Mouse (Mus musculus): ENCODE data around the gene Slc25a39. TPM values are rescaled to one million over a fixed set of nuclear protein-coding genes. Genes with fewer than 3 reads are reported as not detected.

Gene Slc25a39
- polyA plus RNA-seq, 1 experiment from 2014 or later, result 173 TPM

DNA sequence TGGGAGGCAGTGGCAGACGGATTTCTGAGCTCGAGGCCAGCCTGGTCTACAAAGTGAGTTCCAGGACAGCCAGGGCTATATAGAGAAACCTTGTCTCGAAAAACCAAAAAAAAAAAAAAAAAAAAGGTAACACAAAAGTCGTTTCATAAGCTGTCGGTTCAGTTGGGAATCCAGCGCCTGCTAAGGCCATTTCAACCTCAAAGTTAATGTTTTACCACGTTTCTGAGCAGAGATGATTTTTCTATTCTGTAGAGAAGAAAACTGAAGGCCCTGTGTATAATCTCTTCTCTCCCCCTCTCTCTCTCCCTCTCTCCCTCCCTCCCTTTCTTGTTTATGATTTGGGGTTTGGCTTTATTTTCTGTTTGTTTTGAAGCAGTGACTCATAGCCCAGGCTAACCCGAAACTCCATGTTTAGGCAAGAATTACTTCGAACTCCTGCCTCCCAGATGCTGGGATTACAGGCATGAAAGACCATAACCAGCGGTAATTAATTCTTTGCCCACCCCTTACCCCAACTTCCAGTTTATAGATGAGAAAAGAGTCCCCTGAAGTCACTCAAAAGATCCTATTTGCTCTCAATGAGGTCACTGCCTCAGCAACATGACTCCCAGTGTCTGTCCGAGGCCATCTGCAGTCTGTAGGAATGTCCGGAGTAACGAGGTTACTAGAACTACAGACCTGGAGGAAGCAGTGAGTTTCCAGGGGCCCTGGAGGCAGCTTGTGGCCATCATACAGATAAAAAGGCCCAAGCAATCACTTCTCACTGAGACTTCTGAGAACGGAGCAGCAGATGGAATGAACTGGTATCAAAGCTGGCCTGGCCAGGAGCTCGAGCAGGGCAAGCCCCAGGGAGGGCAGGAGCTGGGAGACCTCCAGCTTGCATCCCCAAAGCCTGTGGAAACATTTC lies 1.4 kb upstream of the Slc25a39 start:
- WGBS, result 47% methylated on average over 15 of the region's 15 CpGs
- Histone ChIP-seq H3K4me1 (peaks cover 34% of the 10 kb centered on the region), H3K9ac (replicated peaks) (0 out of 2 replicates have a peak overlapping the region, but pooled peaks have one; percentile 34)

DNA sequence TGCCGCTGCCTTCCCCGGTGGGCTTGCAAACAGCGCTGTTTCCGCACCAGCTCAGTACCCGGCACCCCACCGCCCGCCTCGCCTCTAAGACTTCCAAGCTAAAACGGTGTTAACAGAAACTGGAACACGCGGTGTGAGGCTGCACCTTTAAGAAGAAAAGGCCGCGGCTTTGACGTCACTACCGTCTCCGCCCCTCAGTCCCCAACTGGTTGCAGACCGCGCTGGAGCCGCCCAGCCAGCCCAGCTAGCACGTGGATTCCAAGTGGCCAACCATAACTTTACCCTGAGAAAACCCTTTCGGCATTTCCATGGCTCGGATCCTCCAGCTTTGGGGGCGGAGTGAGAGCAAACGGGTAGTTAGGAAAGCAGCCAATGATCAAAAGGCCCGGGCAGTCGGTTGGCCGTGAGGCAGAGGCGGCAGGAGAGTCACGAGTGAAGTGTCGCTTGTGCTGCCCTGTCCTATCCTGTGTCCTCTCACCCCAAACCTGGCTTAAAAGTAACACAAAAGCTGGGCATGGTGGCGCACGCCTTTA lies 664 bp upstream of the Slc25a39 start:
- peak; percentile 83 for ATAC-seq (ENCODE audit: low FRiP score, low read depth)
- WGBS, result under 1% methylated on average over 32 of the region's 32 CpGs
- H3K27ac ChIP-seq (replicated peaks), result peak overlapping the region; percentile 85
- H3K4me3 ChIP-seq, result peak overlapping the region; percentile 83
- H3K36me3 ChIP-seq, result peaks cover 13% of the 10 kb centered on the region
- peak overlapping the region; percentile 90 for H3K4me2 ChIP-seq (replicated peaks)
- H3K9ac ChIP-seq (replicated peaks), result peak overlapping the region; percentile 34; the same call in 1 of the 2 replicates
- H3K4me1 ChIP-seq, result peaks cover 34% of the 10 kb centered on the region
- H3K9me3 ChIP-seq, result no peaks in the 10 kb centered on the region
- no peaks in the 10 kb centered on the region; the same call in 1 of the 2 replicates for H3K27me3 ChIP-seq

More for the DNA sequence above, 1.4 kb upstream of the Slc25a39 start:
- Histone ChIP-seq H3K9me3 (no peaks in the 10 kb centered on the region), H3K36me3 (peaks cover 6% of the 10 kb centered on the region), H3K4me3 (peak overlapping the region; percentile 83), H3K27ac (replicated peaks) (peak overlapping the region; percentile 63; the same call in 1 of the 2 replicates), H3K27me3 (no peaks in the 10 kb centered on the region; the same call in 1 of the 2 replicates), H3K4me2 (replicated peaks) (peak overlapping the region; percentile 90)
- ATAC-seq (ENCODE audit: low FRiP score, low read depth), result no peak

DNA sequence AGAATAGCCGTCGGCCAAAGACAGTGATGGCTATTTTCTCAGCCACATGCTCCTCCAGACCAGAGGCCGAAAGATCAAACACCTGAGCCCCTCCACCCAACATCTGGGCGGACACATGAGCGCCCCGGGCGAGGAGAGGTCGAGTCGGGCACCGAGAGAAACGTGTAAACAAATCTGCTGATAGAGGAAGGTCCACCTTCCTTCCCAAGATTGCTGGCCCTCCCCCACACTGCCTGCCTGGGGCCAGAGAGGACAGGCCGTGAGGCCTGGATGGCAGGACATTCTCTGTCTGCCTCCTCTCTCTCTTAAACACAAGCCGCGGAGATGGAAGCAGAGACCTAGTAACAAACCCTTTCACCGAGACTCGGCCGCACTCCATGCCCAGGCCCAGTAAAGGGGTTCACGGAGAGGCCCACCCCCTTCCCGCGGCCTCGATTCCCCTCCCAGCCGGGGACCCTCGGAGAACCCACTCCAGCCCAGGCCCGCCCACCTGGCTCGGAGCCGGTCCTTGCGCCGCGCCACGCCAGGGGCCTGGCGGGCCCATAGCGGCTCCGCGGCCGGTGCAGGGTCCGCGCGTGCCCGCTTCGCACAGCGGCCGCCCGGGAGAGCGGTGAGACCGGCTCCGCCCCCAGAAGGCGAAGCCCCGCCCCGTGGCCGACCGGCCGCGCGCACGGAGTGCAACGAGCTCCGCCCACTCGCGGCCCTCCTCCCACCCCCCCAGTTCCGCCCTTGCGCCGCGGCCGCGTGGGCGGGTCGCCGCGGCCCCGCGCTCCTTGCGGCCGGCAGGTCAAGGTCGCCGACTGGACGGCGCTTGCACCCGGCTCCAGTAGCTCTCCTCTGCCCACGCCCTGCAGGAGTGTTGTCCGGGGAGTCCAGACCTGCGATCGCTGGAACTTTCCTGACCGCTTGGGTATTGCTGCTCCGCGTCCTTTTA lies 579 bp downstream of the Slc25a39 start:
- peak overlapping the region; percentile 90 for H3K4me2 ChIP-seq (replicated peaks)
- peaks cover 34% of the 10 kb centered on the region for H3K4me1 ChIP-seq
- WGBS, result under 1% methylated on average over 80 of the region's 85 CpGs
- no peaks in the 10 kb centered on the region; the same call in 1 of the 2 replicates for H3K27me3 ChIP-seq
- H3K9me3 ChIP-seq, result no peaks in the 10 kb centered on the region
- peak; percentile 68 for ATAC-seq (ENCODE audit: low FRiP score, low read depth)
- H3K27ac ChIP-seq (replicated peaks), result peak overlapping the region; percentile 85
- H3K4me3 ChIP-seq, result peak overlapping the region; percentile 83
- H3K36me3 ChIP-seq, result peaks cover 26% of the 10 kb centered on the region
- peak overlapping the region; percentile 86 for H3K9ac ChIP-seq (replicated peaks)

DNA sequence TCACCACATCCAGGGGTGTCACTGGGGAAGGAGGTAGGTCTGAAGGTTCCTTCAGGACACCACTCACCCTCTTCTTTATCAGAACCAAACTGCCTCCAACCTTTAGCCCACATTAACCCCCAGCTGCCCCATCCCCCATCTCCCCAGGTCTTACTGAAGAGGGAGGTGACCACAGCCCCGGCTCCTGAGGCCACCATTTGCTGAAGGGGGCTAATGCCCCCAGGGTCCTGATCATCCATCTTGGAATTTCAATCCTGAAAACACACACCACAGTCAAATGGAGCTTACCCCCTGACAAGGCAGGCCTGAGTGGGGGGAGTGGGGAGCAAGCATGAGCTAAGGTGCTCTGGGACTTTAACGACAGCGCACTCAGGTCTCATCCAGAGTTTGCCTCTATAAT lies 1.3 kb downstream of the Slc25a39 start:
- peak overlapping the region; percentile 86 for H3K9ac ChIP-seq (replicated peaks)
- no peaks in the 10 kb centered on the region; the same call in 1 of the 2 replicates for H3K27me3 ChIP-seq
- 9% methylated on average over 3 of the region's 3 CpGs for WGBS
- peaks cover 33% of the 10 kb centered on the region for H3K36me3 ChIP-seq
- ATAC-seq (ENCODE audit: low FRiP score, low read depth), result no peak
- peak overlapping the region; percentile 85; the same call in 1 of the 2 replicates for H3K27ac ChIP-seq (replicated peaks)
- H3K4me2 ChIP-seq (replicated peaks), result peak overlapping the region; percentile 90
- H3K9me3 ChIP-seq, result no peaks in the 10 kb centered on the region
- peaks cover 31% of the 10 kb centered on the region for H3K4me1 ChIP-seq
- H3K4me3 ChIP-seq, result peak overlapping the region; percentile 83

DNA sequence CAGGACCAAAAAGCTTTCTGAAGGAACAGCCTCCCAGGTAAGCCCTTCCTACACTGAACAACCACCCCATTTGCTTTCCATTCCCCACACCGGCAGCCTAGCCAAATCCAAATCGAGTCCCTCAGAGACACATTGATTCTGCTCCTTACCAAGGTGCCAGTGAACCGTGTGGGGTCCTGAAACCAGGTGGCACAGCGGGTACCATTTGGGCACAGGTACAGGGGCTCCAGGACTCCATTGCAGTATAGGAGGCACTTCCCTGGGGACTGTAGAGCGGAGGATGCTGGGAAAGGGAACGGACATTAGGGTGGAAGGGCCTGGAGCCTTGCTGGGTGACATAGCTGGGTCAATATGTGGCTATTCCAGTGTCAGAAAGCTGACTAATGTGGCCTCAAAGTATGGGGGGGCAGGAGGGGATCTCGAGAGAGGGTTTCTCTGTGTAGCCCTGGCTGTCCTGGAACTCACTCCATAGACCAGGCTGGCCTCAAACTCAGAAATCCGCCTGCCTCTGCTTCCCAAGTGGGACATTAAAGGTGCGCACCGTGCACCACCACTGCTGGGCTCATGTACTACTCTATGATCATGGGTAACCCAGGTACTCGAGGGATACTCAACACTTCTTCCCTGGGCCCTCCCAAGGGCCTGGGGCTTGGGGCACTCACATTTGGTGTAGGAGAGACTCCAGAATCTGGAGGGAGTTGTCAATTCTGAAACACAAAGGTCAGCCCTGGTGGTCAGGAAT lies 2.0 kb downstream of the Slc25a39 start:
- peaks cover 5% of the 10 kb centered on the region for H3K27me3 ChIP-seq
- H3K9ac ChIP-seq (replicated peaks), result peak overlapping the region; percentile 86
- peaks cover 33% of the 10 kb centered on the region for H3K4me1 ChIP-seq
- WGBS, result 88% methylated on average over 11 of the region's 11 CpGs
- no peak overlapping the region for H3K27ac ChIP-seq (replicated peaks)
- no peaks in the 10 kb centered on the region for H3K9me3 ChIP-seq
- peaks cover 39% of the 10 kb centered on the region for H3K36me3 ChIP-seq
- no peak for ATAC-seq (ENCODE audit: low FRiP score, low read depth)
- H3K4me2 ChIP-seq (replicated peaks), result peak overlapping the region; percentile 90
- H3K4me3 ChIP-seq, result peak overlapping the region; percentile 83

DNA sequence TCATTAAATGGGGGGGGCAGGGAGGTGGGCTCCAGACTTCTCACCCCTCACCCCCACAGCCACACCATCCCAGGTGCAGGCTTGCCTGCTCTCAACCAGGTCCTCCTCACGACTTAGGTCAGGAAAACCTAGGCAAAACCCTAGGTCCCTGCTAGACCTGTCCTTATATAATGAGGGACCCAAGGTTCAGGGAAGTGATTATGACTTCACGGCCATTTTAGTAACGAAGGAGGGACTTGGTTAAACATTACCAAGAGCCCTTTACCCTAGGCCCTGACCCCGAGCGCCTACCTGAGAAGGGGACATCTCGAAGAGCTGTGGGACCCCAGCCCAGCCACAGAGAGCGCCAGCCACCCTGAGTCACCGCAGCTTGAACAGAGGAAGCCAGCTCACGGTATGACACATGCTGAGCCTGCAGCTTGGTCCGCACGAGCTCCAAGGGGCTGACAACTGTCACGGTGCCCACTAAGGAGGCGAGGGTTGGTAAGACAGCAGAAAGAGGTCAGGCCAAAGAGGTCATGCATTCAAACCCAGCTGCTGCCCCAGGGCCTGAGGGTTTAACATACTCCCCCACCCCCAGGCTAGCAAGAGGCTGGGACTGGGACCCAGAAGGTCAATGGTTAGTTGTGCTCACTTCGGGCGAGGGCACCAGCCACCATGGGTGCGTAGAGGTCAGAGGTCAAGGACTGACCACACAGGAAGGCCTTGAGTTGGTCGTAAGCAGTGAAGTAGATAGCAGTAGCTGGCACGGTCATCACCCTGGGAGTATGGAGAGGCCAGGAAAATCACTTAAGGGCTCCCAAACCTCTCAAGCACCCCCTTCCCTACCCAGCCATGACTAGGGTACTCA lies 3.4 kb downstream of the Slc25a39 start:
- WGBS, result 82% methylated on average over 18 of the region's 18 CpGs
- 0 out of 2 replicates have a peak overlapping the region, but pooled peaks have one; percentile 3 for H3K4me2 ChIP-seq (replicated peaks)
- H3K27me3 ChIP-seq, result peaks cover 19% of the 10 kb centered on the region
- H3K36me3 ChIP-seq, result peaks cover 52% of the 10 kb centered on the region
- H3K9ac ChIP-seq (replicated peaks), result peak overlapping the region; percentile 20; the same call in 1 of the 2 replicates
- no peak overlapping the region for H3K4me3 ChIP-seq
- no peak for ATAC-seq (ENCODE audit: low FRiP score, low read depth)
- no peaks in the 10 kb centered on the region for H3K9me3 ChIP-seq
- H3K4me1 ChIP-seq, result peaks cover 44% of the 10 kb centered on the region
- H3K27ac ChIP-seq (replicated peaks), result no peak overlapping the region

DNA sequence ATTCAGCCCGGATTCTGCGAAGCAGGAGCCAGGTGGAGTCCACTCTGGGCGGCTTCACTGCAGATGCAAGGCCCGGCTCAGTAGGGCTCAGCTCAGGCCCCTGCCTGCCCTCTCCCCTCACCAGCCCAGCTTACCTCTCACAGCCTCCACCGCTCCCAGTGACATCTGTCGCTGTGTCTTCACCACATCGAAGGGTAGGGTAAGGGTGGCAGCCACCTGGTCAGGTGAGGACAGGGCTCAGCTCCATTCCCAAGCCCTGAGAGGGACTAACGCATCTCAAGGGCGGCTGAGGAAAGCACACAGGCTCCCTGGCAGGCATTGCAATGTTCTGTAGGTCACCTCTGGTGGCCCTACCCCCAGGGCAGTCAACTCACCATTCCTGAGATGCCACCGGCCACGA lies 4.1 kb downstream of the Slc25a39 start:
- Histone ChIP-seq H3K36me3 (peaks cover 54% of the 10 kb centered on the region), H3K9me3 (no peaks in the 10 kb centered on the region), H3K9ac (replicated peaks) (no peak overlapping the region), H3K27ac (replicated peaks) (no peak overlapping the region), H3K4me1 (peaks cover 50% of the 10 kb centered on the region), H3K4me3 (no peak overlapping the region), H3K27me3 (peaks cover 24% of the 10 kb centered on the region), H3K4me2 (replicated peaks) (no peak overlapping the region)
- WGBS, result 96% methylated on average over 11 of the region's 11 CpGs
- ATAC-seq (ENCODE audit: low FRiP score, low read depth), result no peak

DNA sequence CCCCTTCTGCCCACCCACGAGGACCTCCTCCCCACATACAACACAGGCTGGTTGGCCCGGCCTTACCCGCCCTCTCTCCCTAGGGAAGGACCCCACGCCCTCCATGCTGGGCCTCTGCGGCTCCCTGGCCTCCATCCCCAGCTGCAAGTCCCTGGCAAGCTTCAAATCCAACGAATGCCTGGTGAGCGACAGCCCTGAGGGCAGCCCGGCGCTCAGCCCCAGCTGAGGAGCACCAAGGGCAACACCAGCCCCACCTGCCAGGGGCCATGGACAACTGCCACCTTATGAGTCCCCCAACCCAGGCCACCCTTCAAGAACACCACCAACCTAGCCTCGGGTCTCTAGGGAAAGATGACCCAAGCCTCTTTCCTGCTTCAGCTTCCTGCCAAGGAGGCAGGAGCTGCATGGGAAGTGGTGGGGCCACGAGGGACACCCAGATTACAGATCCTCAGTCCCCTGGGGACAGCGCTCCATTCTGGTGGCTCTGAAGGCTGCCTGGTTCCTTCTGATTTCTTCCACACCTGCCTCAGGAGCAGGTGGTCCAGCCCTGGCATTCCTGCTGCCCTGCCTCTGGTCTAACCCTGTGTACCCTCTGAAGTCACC lies 5.7 kb downstream of the Slc25a39 start:
- no peak overlapping the region for H3K4me3 ChIP-seq
- peaks cover 57% of the 10 kb centered on the region for H3K4me1 ChIP-seq
- no peaks in the 10 kb centered on the region for H3K9me3 ChIP-seq
- H3K9ac ChIP-seq (replicated peaks), result no peak overlapping the region
- no peak for ATAC-seq (ENCODE audit: low FRiP score, low read depth)
- H3K4me2 ChIP-seq (replicated peaks), result no peak overlapping the region
- 0 out of 2 replicates have a peak overlapping the region, but pooled peaks have one; percentile 36 for H3K27ac ChIP-seq (replicated peaks)
- H3K36me3 ChIP-seq, result peaks cover 63% of the 10 kb centered on the region
- WGBS, result 51% methylated on average over 12 of the region's 12 CpGs
- peaks cover 38% of the 10 kb centered on the region for H3K27me3 ChIP-seq

DNA sequence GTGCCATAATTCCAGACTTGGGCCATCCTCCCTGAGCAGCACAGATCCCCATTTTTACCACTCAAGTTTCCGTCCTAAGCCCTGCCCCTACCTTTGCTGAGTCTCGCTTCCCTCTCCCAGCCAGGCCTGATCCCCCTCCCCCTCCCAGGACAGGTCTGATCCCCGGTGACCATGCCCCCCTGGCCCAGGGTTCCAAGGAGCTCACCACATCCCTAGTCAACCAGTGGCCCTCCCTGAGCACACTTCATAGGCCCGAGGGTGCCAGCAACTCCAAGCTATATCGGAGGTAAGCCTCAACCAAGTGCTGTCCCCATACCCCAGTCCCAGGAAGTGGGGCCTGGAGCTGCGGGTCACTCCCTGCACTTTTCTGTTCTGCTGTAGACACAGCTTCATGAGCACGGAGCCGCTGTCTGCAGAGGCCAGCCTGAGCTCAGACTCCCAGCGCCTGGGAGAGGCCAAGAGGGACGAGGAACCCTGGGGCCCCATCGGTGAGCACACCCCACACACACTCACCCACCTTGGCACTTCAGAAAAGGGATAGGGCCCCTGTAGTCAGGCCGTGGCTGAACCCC lies 7.1 kb downstream of the Slc25a39 start:
- no peak for ATAC-seq (ENCODE audit: low FRiP score, low read depth)
- Histone ChIP-seq H3K4me2 (replicated peaks) (no peak overlapping the region), H3K4me1 (peaks cover 58% of the 10 kb centered on the region), H3K36me3 (peaks cover 63% of the 10 kb centered on the region), H3K27me3 (peaks cover 38% of the 10 kb centered on the region), H3K9me3 (no peaks in the 10 kb centered on the region), H3K9ac (replicated peaks) (no peak overlapping the region), H3K27ac (replicated peaks) (0 out of 2 replicates have a peak overlapping the region, but pooled peaks have one; percentile 6), H3K4me3 (no peak overlapping the region)
- 28% methylated on average over 12 of the region's 12 CpGs for WGBS

All from midbrain, embryonic 12.5 days (tissue).